ENCODE assay signal across 21 mouse cellular contexts in genomic region chr4:107094484-107095187, GRCm38 (mm10). TPM values are rescaled to one million over a fixed set of nuclear protein-coding genes. Genes with fewer than 3 reads are reported as not detected.
DNase-seq lines count a peak whose midpoint lies in the region; ATAC-seq and TF ChIP-seq lines count a peak whose summit lies in the region.
"Had no signal": no experiment of that assay in that cellular context is flagged by ENCODE, and none has a peak within 500 bp of the region (broad histone marks: within the 10 kb centered on the region; RNA-seq: fewer than 3 reads in every experiment).

No protein-coding gene starts in this region.

- no peak overlapping the region for H3K4me3 ChIP-seq in forebrain, embryonic 10.5 days
- no peak overlapping the region for H3K4me3 ChIP-seq in forebrain, embryonic 15.5 days
- H3K4me3 ChIP-seq in embryonic facial prominence, embryonic 10.5 days: no peak overlapping the region
- no peak overlapping the region for H3K4me3 ChIP-seq in limb, embryonic 14.5 days (replicated peaks; ENCODE audit: low read length)
- H3K4me3 ChIP-seq: gastrocnemius, adult 2 months; heart, embryonic 13.5 days; hindbrain, embryonic 13.5 days; midbrain, embryonic 15.5 days; neural tube, embryonic 12.5 days had no signal

- no peak overlapping the region for H3K4me2 ChIP-seq in forebrain, embryonic 15.5 days (replicated peaks)
- no peak overlapping the region for H3K4me2 ChIP-seq in limb, embryonic 14.5 days (replicated peaks; ENCODE audit: low read depth, low read length, severe bottlenecking)
- H3K4me2 ChIP-seq: heart, embryonic 13.5 days; hindbrain, embryonic 13.5 days; midbrain, embryonic 15.5 days; neural tube, embryonic 12.5 days had no signal

- H3K9ac ChIP-seq in forebrain, embryonic 15.5 days (replicated peaks): no peak overlapping the region
- H3K9ac ChIP-seq in limb, embryonic 14.5 days (ENCODE audit: low read depth, low read length, severe bottlenecking): no peak overlapping the region
- H3K9ac ChIP-seq: heart, embryonic 13.5 days; hindbrain, embryonic 13.5 days; midbrain, embryonic 15.5 days; neural tube, embryonic 12.5 days had no signal

- no peak for DNase-seq in forebrain, embryonic 10.5 days (ENCODE audit: extremely low spot score, low spot score)
- peak; percentile 22 to 65 for DNase-seq in kidney, postnatal 25 days
- no peak for DNase-seq in kidney, postnatal 14 days
- peak; percentile 73 for DNase-seq in embryonic facial prominence, embryonic 10.5 days (ENCODE audit: low spot score)
- DNase-seq in limb, embryonic 14.5 days (ENCODE audit: low spot score): no peak
- no peak for DNase-seq in right cerebral cortex, postnatal 25 days
- no peak for DNase-seq in cerebellum, postnatal 10 days
- DNase-seq: cerebellum, postnatal 36 days; gastrocnemius, adult 2 months; layer of hippocampus, adult 9-11 months; lung, adult 2 months; thymus, adult 18-20 months had no signal

- H3K27me3 ChIP-seq in forebrain, embryonic 10.5 days (ENCODE audit: poor library complexity, severe bottlenecking): 0 out of 2 replicates have a peak, but pooled peaks cover 5% of the 10 kb centered on the region
- H3K27me3 ChIP-seq in forebrain, embryonic 15.5 days: no peaks in the 10 kb centered on the region
- H3K27me3 ChIP-seq in embryonic facial prominence, embryonic 10.5 days (replicated peaks; ENCODE audit: low read depth, poor library complexity, severe bottlenecking): no peaks in the 10 kb centered on the region
- no peaks in the 10 kb centered on the region for H3K27me3 ChIP-seq in limb, embryonic 14.5 days (ENCODE audit: control insufficient read depth, insufficient read depth, low read length)
- H3K27me3 ChIP-seq: midbrain, embryonic 15.5 days; neural tube, embryonic 12.5 days; Patski had no signal

- no peak for ATAC-seq in forebrain, embryonic 15.5 days (replicated peaks)
- peak; percentile 34; the same call in 1 of the 2 replicates for ATAC-seq in limb, embryonic 14.5 days (ENCODE audit: low FRiP score, low read depth)
- ATAC-seq: forebrain, embryonic 14.5 days; midbrain, embryonic 15.5 days; Patski had no signal

- peak overlapping the region; percentile 48; the same call in 1 of the 2 replicates for H3K27ac ChIP-seq in forebrain, embryonic 10.5 days
- no peak overlapping the region for H3K27ac ChIP-seq in forebrain, embryonic 15.5 days (replicated peaks)
- H3K27ac ChIP-seq in embryonic facial prominence, embryonic 10.5 days (replicated peaks): peak overlapping the region; percentile 78
- H3K27ac ChIP-seq in limb, embryonic 14.5 days (replicated peaks; ENCODE audit: low read depth, low read length): no peak overlapping the region
- H3K27ac ChIP-seq: gastrocnemius, adult 2 months; heart, embryonic 13.5 days; hindbrain, embryonic 13.5 days; macrophage; midbrain, embryonic 15.5 days; neural tube, embryonic 12.5 days had no signal

- peaks cover 70% of the 10 kb centered on the region for H3K4me1 ChIP-seq in forebrain, embryonic 10.5 days
- peaks cover 3% of the 10 kb centered on the region; the same call in 1 of the 2 replicates for H3K4me1 ChIP-seq in forebrain, embryonic 15.5 days
- peaks cover 80% of the 10 kb centered on the region for H3K4me1 ChIP-seq in embryonic facial prominence, embryonic 10.5 days
- peaks cover 14% of the 10 kb centered on the region for H3K4me1 ChIP-seq in limb, embryonic 14.5 days (ENCODE audit: control insufficient read depth, insufficient read depth, low read length)

- H3K9me3 ChIP-seq in forebrain, embryonic 10.5 days: no peaks in the 10 kb centered on the region
- no peaks in the 10 kb centered on the region for H3K9me3 ChIP-seq in forebrain, embryonic 15.5 days
- no peaks in the 10 kb centered on the region for H3K9me3 ChIP-seq in embryonic facial prominence, embryonic 10.5 days
- no peaks in the 10 kb centered on the region for H3K9me3 ChIP-seq in limb, embryonic 14.5 days (ENCODE audit: control insufficient read depth, low read length)
- H3K9me3 ChIP-seq: heart, embryonic 13.5 days; hindbrain, embryonic 13.5 days; midbrain, embryonic 15.5 days; neural tube, embryonic 12.5 days had no signal

- 81% methylated on average over 16 of the region's 16 CpGs for WGBS in forebrain, embryonic 10.5 days
- WGBS in forebrain, embryonic 15.5 days: 82% methylated on average over 16 of the region's 16 CpGs
- 70% methylated on average over 16 of the region's 16 CpGs for WGBS in embryonic facial prominence, embryonic 10.5 days
- 61% methylated on average over 16 of the region's 16 CpGs for WGBS in limb, embryonic 14.5 days

- no peaks in the 10 kb centered on the region for H3K36me3 ChIP-seq in forebrain, embryonic 10.5 days (replicated peaks)
- H3K36me3 ChIP-seq in forebrain, embryonic 15.5 days: no peaks in the 10 kb centered on the region
- no peaks in the 10 kb centered on the region for H3K36me3 ChIP-seq in embryonic facial prominence, embryonic 10.5 days (replicated peaks)
- no peaks in the 10 kb centered on the region for H3K36me3 ChIP-seq in limb, embryonic 14.5 days (ENCODE audit: control insufficient read depth, insufficient read depth, low read length)
- H3K36me3 ChIP-seq: heart, embryonic 13.5 days; hindbrain, embryonic 13.5 days; midbrain, embryonic 15.5 days; neural tube, embryonic 12.5 days had no signal

- no peak for TF ChIP-seq POLR2A in limb, embryonic 14.5 days (IDR thresholded peaks at IDR 0.05; ENCODE audit: borderline replicate concordance, extremely low read depth, insufficient read depth, insufficient read length)

RNA-seq across cellular contexts. Expression of gene Cdcp2, which starts 2.1 kb away (rescaled TPM):
- polyA plus RNA-seq in forebrain, embryonic 10.5 days (2016; fragmentation: Nextera tagmentation; extraction: Ambion mirVana): 0.06 TPM in 1 of 2 replicates, not detected in the other
- polyA plus RNA-seq in forebrain, embryonic 15.5 days (2015; fragmentation: Nextera tagmentation; extraction: Ambion mirVana): not detected in 2 replicates
- 0.21 and 0.22 TPM in 2 replicates for polyA plus RNA-seq in embryonic facial prominence, embryonic 10.5 days (2016; fragmentation: Nextera tagmentation; extraction: Ambion mirVana)
- polyA plus RNA-seq in limb, embryonic 14.5 days (2012; rRNA removed): 0.04 and 0.14 TPM in 2 replicates
- not detected in 2 replicates for polyA plus RNA-seq in limb, embryonic 14.5 days (2014; fragmentation: Nextera tagmentation; extraction: Ambion mirVana)
- polyA plus RNA-seq: forebrain, embryonic 14.5 days; heart, embryonic 13.5 days; liver, adult 2 months; lung, adult 2 months; macrophage; midbrain, embryonic 15.5 days; Patski had no signal

RNA-seq across cellular contexts. Expression of gene Cyb5rl, which starts 27.8 kb away (rescaled TPM):
- 8.9 and 11.3 TPM in 2 replicates for polyA plus RNA-seq in forebrain, embryonic 10.5 days (2016; fragmentation: Nextera tagmentation; extraction: Ambion mirVana)
- polyA plus RNA-seq in forebrain, embryonic 15.5 days (2015; fragmentation: Nextera tagmentation; extraction: Ambion mirVana): 2.8 and 3.6 TPM in 2 replicates
- 8.1 and 10.4 TPM in 2 replicates for polyA plus RNA-seq in embryonic facial prominence, embryonic 10.5 days (2016; fragmentation: Nextera tagmentation; extraction: Ambion mirVana)
- 8.5 and 10.0 TPM in 2 replicates for polyA plus RNA-seq in limb, embryonic 14.5 days (2012; rRNA removed)
- 5.4 and 7.3 TPM in 2 replicates for polyA plus RNA-seq in limb, embryonic 14.5 days (2014; fragmentation: Nextera tagmentation; extraction: Ambion mirVana)

RNA-seq across cellular contexts. Expression of gene Mrpl37, which starts 28.0 kb away (rescaled TPM):
- polyA plus RNA-seq in forebrain, embryonic 10.5 days (2016; fragmentation: Nextera tagmentation; extraction: Ambion mirVana): 131 and 132 TPM in 2 replicates
- 76.1 and 80.6 TPM in 2 replicates for polyA plus RNA-seq in forebrain, embryonic 15.5 days (2015; fragmentation: Nextera tagmentation; extraction: Ambion mirVana)
- 129 and 136 TPM in 2 replicates for polyA plus RNA-seq in embryonic facial prominence, embryonic 10.5 days (2016; fragmentation: Nextera tagmentation; extraction: Ambion mirVana)
- polyA plus RNA-seq in limb, embryonic 14.5 days (2012; rRNA removed): 105 and 114 TPM in 2 replicates
- polyA plus RNA-seq in limb, embryonic 14.5 days (2014; fragmentation: Nextera tagmentation; extraction: Ambion mirVana): 102 and 104 TPM in 2 replicates

Comparison
In these comparisons a context has a peak if more than half of its experiments do, and no peak if none do; other contexts are left out.
1. DNase-seq: peak in kidney, postnatal 25 days (2 of 2) and embryonic facial prominence, embryonic 10.5 days (single experiment); none in forebrain, embryonic 10.5 days (single experiment), kidney, postnatal 14 days (single experiment), limb, embryonic 14.5 days (single experiment), right cerebral cortex, postnatal 25 days (single experiment) and cerebellum, postnatal 10 days (0 of 2).
2. H3K27ac ChIP-seq: peak in forebrain, embryonic 10.5 days (single experiment) and embryonic facial prominence, embryonic 10.5 days (single experiment); none in forebrain, embryonic 15.5 days (single experiment) and limb, embryonic 14.5 days (single experiment).